Comparison of ENCODE assay signal across 7 mouse cellular contexts in genomic region chr16:34440994-34441414, GRCm38 (mm10).
DNase-seq lines count a peak whose midpoint lies in the region; ATAC-seq lines count a peak whose summit lies in the region.

No protein-coding gene starts in this region.

- no peak overlapping the region for H3K9ac ChIP-seq in hindbrain, embryonic 15.5 days
- no peak overlapping the region for H3K9ac ChIP-seq in limb, embryonic 13.5 days
- H3K9ac ChIP-seq in neural tube, embryonic 12.5 days, result no peak overlapping the region

- H3K9me3 ChIP-seq in hindbrain, embryonic 15.5 days, result no peaks in the 10 kb centered on the region
- no peaks in the 10 kb centered on the region for H3K9me3 ChIP-seq in limb, embryonic 13.5 days
- no peaks in the 10 kb centered on the region for H3K9me3 ChIP-seq in neural tube, embryonic 12.5 days

- H3K27ac ChIP-seq in hindbrain, embryonic 15.5 days (replicated peaks), result peak overlapping the region; percentile 46; the same call in 1 of the 2 replicates
- peak overlapping the region; percentile 23; the same call in 1 of the 2 replicates for H3K27ac ChIP-seq in limb, embryonic 13.5 days
- H3K27ac ChIP-seq in neural tube, embryonic 12.5 days, result peak overlapping the region; percentile 2; the same call in 1 of the 2 replicates

- 17% methylated on average over 4 of the region's 4 CpGs for WGBS in hindbrain, embryonic 15.5 days
- 28% methylated on average over 4 of the region's 4 CpGs for WGBS in limb, embryonic 13.5 days
- WGBS in neural tube, embryonic 12.5 days, result 36% methylated on average over 4 of the region's 4 CpGs

- intact Hi-C loops in gastrocnemius, postnatal 14 days (cut with DNase I; ENCODE audit: low total_unique reads), result no loop called here

- ATAC-seq in hindbrain, embryonic 15.5 days (ENCODE audit: low FRiP score, low read depth), result peak; percentile 84
- ATAC-seq in limb, embryonic 13.5 days (ENCODE audit: low FRiP score, low read depth), result peak; percentile 89
- peak; percentile 88 for ATAC-seq in neural tube, embryonic 12.5 days (ENCODE audit: low FRiP score, low read depth)
- no peak for ATAC-seq in activated CD4-positive, CD25-positive, alpha-beta regulatory T cell, adult 4 months

- no peaks in the 10 kb centered on the region for H3K36me3 ChIP-seq in hindbrain, embryonic 15.5 days
- no peaks in the 10 kb centered on the region for H3K36me3 ChIP-seq in limb, embryonic 13.5 days
- H3K36me3 ChIP-seq in neural tube, embryonic 12.5 days, result no peaks in the 10 kb centered on the region

- H3K4me2 ChIP-seq in hindbrain, embryonic 15.5 days, result no peak overlapping the region
- no peak overlapping the region for H3K4me2 ChIP-seq in limb, embryonic 13.5 days (replicated peaks)
- H3K4me2 ChIP-seq in neural tube, embryonic 12.5 days (replicated peaks), result 0 out of 2 replicates have a peak overlapping the region, but pooled peaks have one; percentile 0

- H3K4me3 ChIP-seq in hindbrain, embryonic 15.5 days, result no peak overlapping the region
- no peak overlapping the region for H3K4me3 ChIP-seq in limb, embryonic 13.5 days
- no peak overlapping the region for H3K4me3 ChIP-seq in neural tube, embryonic 12.5 days

- H3K27me3 ChIP-seq in hindbrain, embryonic 15.5 days, result no peaks in the 10 kb centered on the region
- no peaks in the 10 kb centered on the region for H3K27me3 ChIP-seq in limb, embryonic 13.5 days
- H3K27me3 ChIP-seq in neural tube, embryonic 12.5 days (replicated peaks), result no peaks in the 10 kb centered on the region

- DNase-seq in adrenal gland, adult 18-20 months (ENCODE audit: low spot score in 2 of 2), result peak; percentile 33 to 45
- DNase-seq in cerebellum, adult 8-10 months, result peak; percentile 5
- peak; percentile 82 for DNase-seq in gastrocnemius, postnatal 14 days

- H3K4me1 ChIP-seq in hindbrain, embryonic 15.5 days (replicated peaks), result peaks cover 24% of the 10 kb centered on the region
- H3K4me1 ChIP-seq in limb, embryonic 13.5 days, result peaks cover 45% of the 10 kb centered on the region
- peaks cover 24% of the 10 kb centered on the region for H3K4me1 ChIP-seq in neural tube, embryonic 12.5 days

Comparison
In these comparisons a context has a peak if more than half of its experiments do, and no peak if none do; other contexts are left out.
1. DNase-seq: peak in every context shown above with its lines; median percentile 82 in gastrocnemius, postnatal 14 days; 39 in adrenal gland, adult 18-20 months; 5 in cerebellum, adult 8-10 months.